Mouse (Mus musculus) right cerebral cortex, postnatal 10 days (tissue): Measurements from ENCODE around the gene Ctrb1.
"Not testable (repeated sequence)": the region's sequence is repeated elsewhere in the genome, so short reads cannot be mapped to it uniquely, and the experiment has no call there.

Experiments
- DNase-seq, 2 experiments: peaks; one replicate each; pipeline ENCODE4 v3.0.0; 2021; ENCODE audit warnings: low spot score in 2 of 2

Ctrb1 gene

DNA sequence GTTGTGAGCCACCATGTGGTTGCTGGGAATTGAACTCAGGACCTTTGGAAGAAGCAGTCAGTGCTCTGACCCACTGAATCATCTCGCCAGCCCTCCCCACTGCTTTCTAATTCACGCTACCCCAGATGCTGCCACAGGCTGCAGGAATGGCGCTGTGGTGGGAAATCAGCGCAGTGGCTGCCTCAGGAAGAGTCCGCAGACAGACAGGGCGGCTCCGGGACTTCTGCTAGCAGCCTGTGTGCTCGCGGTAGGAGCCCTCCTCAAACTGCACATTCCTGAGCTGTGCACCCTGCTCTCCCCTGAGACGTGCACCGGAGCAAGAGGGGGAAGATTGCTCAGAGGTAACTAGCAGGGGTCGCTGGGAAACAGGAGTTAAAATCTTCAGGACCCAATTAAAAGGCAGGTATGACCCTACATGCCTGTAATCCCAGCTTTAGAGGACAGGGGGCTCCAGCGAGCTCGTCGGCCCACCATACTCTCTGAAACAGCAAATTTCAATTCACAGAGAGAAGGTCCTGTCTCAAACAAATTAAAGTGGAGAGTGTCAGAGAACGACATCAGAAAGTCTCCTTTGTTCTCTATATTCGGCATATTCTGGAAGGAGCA, 10.3 kb downstream of the Ctrb1 start:
- DNase-seq: no peak

DNA sequence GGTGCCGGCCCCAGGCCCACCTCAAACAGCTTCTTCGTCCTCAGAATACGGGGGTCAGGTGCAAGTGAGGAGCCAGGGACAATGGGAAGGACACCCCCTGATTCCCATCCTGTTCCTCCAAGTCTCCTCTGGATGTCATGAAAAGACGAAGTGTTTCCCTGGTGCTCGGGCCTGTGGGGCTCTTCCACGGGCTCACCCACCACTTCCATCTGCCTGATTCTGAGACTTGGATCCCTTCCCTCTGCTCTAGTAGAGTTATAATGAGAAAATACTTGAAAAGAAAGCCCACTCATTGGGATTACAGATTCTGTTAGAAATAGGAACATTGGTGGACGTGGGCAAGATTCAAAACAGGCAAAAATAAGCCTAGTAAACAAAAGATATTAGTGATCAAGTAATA, 12.0 kb downstream of the Ctrb1 start:
- peak; percentile 59 to 70 for DNase-seq

DNA sequence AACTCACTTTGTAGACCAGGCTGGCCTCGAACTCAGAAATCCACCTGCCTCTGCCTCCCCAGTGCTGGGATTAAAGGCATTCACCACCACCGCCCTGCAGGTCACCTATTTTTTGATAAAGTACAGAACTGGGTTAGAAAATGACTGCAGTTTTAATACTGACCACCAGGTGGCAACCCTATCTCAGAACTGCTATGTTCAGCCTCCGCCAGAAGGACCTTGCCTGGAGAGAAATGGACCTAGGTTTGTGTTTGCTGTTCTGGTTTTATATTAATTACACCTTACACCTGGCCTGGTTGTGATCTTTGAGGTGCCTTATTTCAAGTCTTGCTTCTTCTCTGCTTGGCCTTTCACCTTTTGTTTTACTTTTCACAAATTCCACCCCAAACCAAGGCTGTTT, 12.7 kb downstream of the Ctrb1 start:
- peak; percentile 59 to 72 for DNase-seq

DNA sequence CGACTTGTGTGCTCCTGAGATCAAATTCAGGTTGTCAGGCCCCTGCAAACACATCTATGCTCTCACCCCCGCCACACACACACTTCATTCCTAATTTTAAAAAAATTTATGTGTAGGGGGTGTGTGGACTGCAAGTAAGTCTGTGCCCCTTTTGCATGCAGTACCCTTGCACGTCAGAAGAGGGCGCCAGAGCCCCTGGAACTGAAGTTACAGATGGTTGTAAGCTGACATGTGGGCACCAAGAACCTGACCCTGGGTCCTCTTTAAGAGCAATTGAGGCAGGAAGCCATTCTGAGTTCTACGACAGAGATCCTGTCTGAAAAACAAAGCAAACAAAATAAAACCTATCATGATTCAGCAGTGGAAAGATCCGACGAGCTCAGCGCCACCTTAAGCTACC, 14.6 kb downstream of the Ctrb1 start:
- no peak for DNase-seq

DNA sequence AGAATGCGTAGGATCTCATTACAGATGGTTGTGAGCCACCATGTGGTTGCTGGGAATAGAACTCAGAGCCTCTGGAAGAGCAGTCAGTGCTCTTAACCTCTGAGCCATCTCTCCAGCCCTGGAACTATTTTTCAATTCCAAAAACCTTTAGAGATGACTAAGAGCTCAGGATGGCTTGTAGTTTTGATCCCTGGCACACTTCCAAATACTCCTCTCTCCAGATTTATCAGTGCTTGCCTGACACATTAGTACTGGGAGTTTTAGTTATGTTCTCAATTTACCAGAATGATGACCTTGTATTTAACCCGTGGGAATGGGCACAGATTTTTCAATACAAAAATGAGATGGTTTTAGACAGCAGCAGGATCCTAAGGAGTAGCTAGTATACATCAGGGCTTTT, 24.1 kb downstream of the Ctrb1 start:
- no peak for DNase-seq

DNA sequence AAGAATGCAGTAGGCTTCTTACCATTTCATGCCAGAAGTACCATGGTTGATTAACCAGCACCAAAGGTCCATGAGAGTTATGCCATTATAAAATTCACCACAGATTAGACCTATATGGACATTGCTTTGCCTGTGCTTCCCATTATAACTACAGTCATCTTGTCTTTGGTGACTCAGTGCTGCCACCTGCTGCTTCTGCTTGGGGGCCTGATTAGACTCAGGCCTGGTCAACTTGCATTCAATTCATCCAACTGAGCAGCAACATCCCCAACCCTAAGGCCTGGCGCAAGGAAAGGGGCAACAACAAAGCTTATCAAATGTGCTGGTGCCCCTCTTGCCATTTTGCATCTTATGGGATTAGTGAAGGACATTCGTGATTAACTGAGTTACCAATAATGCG, 28.3 kb downstream of the Ctrb1 start:
- DNase-seq: peak; percentile 65 to 75

DNA sequence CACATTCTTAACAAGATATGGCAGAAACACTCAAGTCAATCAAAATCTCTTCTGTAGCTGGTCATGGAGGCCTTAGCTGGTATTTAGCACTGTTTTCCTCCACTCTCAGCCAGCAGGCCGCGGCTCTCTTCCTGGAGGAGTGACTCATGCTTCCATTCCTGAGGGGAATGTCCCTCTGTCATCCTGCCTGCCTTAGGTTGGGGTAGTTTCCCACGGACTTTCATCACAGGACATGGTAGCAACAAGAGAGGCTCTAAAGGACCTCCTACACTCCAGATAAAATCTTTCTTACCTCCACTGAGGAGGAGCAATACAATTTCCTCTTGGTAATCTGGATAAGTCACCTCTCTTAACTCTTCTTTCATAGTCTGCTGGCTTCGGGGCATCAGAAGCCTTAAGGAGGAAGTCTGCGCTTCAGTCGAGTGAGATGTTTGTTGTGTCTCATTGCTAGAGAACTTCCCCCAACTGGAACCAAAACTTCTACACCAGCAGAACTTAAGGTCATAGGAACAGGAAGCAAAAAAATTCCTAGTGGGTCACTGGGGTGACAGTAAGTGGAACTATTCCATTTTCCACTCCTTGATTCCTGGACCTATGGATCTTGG, 31.9 kb downstream of the Ctrb1 start:
- no peak for DNase-seq

DNA sequence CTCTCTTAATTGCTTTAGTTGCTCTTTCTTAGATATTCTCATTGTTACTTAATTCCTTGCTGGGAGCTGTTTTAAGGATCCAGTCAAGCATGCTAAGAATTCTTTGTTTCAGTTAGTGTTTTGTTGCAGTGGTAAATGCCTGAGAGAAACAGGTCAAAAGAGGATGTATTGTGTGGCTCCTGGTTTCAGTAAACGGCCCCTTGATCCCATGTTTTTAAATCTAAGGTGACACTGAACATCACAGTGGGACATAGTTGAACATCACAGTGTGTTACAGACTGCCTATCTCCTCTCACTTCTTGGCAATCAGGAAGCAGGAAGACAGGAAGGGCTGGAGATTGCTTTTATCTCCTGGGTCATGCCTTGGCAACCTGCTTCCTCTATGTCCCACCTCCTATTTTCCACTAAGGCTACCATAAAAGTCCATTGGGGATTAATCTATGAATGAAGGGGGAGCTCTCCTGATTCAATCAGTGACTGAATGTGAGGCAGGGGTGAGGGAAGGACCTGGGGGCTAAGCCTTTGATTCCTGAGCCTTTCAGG, 33.4 kb downstream of the Ctrb1 start:
- DNase-seq: no peak

DNA sequence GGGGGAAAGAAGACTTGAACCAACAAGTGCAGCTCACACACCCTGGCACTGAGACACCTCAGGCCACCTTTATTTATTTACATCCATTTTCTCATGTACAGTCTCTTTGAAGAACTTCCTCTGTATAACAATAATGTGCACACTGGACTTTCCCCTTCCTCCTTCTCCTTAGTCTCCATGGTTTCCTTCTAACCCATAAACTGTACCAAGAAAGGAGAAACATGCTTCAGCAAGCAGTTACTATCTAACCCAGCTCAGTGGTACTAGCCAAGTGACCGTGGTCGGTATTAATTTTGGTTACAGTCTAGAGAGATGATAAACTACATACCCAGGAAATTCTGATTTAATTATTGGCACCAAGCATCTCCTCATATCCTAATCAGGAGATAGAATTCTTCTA, 37.3 kb downstream of the Ctrb1 start:
- DNase-seq: no peak

DNA sequence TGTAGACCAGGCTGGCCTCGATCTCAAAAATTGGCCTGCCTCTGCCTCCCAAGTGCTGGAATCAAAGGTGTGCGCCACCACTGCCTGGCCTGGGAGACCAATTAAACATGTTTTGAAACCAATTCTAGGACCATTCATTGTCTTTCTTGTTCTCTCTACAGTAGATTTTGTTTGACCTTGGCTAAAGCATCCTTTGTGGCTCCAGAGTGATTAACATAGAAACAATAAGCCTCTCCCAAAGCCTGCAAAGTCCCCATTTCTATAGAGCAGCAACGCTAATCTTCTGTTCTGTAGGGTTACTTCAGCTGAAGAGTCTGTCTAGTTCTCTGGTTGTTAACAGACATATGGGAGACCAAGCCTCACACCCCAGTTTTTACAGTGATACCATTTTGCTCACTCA, 40.2 kb downstream of the Ctrb1 start:
- DNase-seq: no peak

DNA sequence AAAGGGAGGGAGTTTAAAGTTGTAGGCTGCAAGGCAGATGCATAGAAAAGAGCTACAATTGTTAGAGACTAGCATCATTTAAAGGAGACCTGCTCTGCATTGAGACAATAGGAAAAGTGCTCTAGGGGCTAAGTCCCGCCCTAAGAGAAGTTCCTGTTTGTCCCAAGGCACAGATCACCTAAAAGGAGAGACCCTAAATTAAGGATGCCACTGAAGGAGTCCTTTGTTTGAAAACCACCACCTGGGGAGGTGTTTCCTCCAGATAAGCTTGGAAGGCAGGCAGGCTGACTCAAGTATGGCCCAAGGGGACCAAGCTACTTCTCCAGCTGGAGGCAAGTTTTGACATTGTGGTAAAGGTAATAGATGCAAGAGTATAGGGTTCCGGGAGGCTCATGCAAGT, 42.0 kb downstream of the Ctrb1 start:
- no peak for DNase-seq

DNA sequence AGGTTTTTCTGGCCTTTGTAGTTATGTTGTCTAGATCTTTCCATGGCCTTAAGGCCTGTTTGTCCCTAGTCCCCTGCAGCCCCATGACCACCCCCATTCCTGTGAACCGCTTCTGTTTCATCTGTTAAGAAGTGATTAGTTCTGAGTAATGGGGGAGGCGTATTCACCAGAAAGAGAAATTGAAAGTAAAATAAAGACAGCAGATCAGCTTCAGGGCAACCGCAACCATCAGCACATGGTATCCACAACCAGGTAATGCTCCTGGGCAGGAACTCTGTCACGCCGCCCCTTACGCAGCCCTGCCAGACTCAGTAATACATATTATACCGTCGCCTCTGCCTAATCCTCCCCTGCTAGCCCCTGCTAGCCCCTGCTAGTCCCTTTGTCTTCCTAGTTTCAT, 45.1 kb downstream of the Ctrb1 start:
- DNase-seq: no peak

DNA sequence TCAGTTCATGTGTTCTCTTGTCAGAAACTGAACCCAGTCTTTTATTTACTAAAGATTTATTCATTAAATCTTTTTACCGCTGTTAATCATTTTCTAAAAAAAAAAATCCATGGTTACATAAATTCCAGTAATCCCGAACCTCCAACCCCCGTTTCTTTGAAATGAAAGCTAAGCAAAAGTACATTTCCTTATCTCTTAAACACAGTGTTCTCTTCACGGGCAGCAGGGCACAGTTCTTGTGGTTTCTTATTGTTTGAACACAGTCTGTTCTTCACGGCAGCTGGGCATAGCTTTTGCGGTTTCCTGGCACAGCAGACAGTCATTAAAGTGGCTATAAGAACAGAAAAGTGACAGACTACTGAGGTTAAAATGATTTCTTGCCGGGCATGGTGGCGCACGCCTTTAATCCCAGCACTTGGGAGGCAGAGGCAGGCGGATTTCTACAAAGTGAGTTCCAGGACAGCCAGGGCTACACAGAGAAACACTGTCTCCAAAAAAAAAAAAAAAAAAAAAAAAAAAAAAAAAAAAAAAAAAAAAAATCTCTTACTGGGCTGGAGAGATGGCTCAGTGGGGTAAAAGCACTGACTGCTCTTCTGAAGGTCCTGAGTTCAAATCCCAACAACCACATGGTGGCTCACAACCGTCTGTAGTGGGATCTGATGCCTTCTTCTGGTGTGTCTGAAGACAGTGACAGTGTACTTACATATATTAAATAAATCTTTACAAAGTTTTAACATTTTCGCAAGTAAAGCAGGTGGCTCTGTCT, 46.3 kb downstream of the Ctrb1 start:
- DNase-seq: not testable (repeated sequence)

DNA sequence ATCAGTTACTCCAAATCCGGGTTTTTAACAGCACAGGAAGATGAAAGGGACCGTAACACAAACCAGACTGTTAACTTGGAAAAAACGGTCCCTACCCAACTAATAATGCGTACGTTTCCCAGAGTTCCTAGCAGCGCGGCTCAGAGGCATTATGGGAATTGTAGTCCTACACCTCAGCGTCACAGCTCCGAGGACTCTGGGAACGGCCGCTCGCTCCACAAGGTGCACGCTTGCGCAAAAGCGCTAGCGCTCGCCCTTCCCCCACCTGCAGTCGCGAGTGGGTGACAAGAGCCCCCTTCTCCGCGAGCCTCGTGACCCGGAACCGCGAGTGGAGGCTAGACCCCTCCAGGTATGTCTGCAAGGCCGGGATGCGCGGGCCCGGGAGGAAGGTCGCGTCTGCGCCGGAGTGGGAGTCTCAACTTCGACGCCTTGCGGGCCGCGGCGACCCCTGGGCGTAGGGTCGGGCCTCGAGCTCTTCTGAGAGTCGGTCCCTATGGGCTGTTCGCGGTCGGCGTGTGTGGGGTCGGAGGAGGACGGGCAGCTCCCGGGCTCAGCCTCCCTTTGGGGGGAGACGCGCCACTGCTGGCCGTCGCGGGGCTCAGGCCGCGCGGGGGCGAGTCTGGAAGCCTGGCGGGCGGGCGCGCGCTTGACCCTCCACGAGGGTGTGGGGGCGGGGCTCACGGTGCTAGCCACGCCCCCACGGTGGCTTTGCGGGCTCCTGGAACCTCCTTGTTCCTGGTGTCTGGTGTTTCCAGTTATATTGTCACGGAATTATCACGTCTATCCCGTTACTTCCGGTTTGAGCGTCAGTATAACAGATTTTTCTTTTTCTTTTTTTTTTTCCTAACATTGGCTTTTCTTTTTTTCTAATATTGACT, 47.3 kb downstream of the Ctrb1 start, which contains the start of gene Zfp1:
Zfp1 (plus strand) TSS at position 138 of the 878 bp plus-strand sequence.
- peak; percentile 97 to 98 for DNase-seq

DNA sequence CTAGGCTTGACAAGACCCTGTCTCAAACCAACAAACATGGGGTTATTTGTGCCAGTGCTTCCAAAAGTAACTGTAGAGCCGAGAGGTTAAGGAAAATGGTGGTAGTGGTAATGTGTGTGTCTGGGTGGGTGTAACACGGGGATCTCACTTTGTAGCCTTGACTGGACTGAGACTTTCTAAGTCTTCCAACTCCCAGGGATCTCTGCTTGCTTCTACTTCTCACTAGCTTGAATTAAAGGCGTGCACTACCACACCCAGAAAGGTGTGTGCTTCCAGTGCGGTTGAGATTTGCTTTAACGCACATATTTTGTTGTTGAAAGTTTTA, 47.9 kb downstream of the Ctrb1 start:
- DNase-seq: no peak

DNA sequence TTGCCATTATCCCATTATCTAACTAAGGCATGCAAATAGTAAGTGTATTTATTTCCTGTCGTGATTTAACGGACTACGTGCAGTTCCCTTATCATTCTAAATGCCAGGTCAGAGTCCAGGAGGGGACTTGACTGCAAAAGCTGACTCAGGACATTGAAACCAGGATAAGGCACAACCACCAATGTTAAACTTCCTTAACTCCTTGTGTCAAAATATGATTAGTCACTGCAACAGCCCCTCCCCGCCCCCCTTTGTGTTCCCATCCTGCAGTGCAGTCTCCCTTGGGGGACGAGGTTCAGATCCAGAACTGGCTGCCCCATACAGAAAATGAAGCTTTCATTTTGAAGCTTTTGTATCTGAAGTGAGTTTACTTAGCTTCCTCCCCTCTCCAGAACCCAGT, 48.3 kb downstream of the Ctrb1 start:
- DNase-seq: no peak

DNA sequence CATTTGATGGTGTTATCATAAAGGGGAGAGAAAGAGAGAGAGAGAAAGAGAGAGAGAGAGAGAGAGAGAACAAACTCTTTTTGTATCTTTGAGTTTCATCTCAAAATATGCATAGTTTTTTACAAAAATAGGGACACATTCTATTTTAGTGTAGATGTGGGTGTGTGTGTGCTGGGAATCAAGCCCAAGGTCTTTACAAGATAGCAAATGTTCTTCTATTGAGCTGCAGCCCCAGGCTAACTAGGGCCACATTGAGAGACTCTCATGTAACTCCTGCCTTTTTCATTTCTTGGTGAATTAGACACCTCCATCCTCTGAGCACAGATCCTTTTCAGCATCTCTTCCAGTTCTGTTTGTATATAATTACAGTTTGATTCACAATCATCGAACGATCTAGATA, 49.7 kb downstream of the Ctrb1 start:
- no peak for DNase-seq

DNA sequence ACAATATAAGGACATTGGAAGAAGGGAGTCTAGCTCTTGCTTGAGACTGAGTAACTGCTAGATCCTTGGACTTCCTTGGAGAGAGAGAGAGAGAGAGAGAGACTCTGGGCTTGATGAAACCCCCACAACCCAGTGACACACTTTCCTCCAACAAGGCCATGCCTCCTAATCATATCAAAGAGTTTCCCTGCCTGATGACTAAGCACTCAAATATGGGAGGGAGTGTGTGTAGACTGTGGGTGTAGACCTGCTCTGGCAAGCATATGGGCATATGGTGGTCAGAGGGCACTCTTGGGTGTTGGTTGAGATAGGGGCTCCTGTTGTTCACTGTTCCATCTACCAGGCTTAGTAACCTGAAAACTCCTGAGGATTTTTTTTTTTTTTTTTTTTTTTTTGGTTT, 52.7 kb downstream of the Ctrb1 start:
- DNase-seq: no peak
